Mouse (Mus musculus): Measurements from ENCODE around the gene Sept9.

Gene Sept9

GRCm38 (mm10) chr11:117345022-117345765 is 145.7 kb downstream of the Sept9 start:
- DNase-seq (ENCODE audit: low spot score), result no peak

- no peak for DNase-seq (ENCODE audit: low spot score)
Measured at GRCm38 (mm10) chr11:117347256-117347655, 147.8 kb downstream of the Sept9 start.

- no peak for DNase-seq (ENCODE audit: low spot score)
Measured at GRCm38 (mm10) chr11:117348429-117349103, 149.1 kb downstream of the Sept9 start.

- DNase-seq (ENCODE audit: low spot score), result no peak
Measured at GRCm38 (mm10) chr11:117349429-117350363, 150.2 kb downstream of the Sept9 start.

- DNase-seq (ENCODE audit: low spot score), result no peak
Measured at GRCm38 (mm10) chr11:117350462-117351222, 151.2 kb downstream of the Sept9 start.

- DNase-seq (ENCODE audit: low spot score), result no peak
Measured at GRCm38 (mm10) chr11:117353126-117353525, 153.7 kb downstream of the Sept9 start.

- DNase-seq (ENCODE audit: low spot score), result no peak
Measured at GRCm38 (mm10) chr11:117354107-117354506, 154.6 kb downstream of the Sept9 start.

GRCm38 (mm10) chr11:117356937-117357336 is 157.5 kb downstream of the Sept9 start:
- DNase-seq (ENCODE audit: low spot score), result no peak

- DNase-seq (ENCODE audit: low spot score), result peak; percentile 86
Measured at GRCm38 (mm10) chr11:117357916-117358639, 158.6 kb downstream of the Sept9 start.

- DNase-seq (ENCODE audit: low spot score), result no peak
Measured at GRCm38 (mm10) chr11:117359161-117359560, 159.7 kb downstream of the Sept9 start.

GRCm38 (mm10) chr11:117359870-117360269 is 160.4 kb downstream of the Sept9 start:
- no peak for DNase-seq (ENCODE audit: low spot score)

- no peak for DNase-seq (ENCODE audit: low spot score)
Measured at GRCm38 (mm10) chr11:117360561-117360960, 161.1 kb downstream of the Sept9 start.

- no peak for DNase-seq (ENCODE audit: low spot score)
Measured at GRCm38 (mm10) chr11:117362307-117362706, 162.8 kb downstream of the Sept9 start.

GRCm38 (mm10) chr11:117363918-117364317 is 164.5 kb downstream of the Sept9 start:
- no peak for DNase-seq (ENCODE audit: low spot score)

GRCm38 (mm10) chr11:117366426-117366825 is 167.0 kb downstream of the Sept9 start:
- no peak for DNase-seq (ENCODE audit: low spot score)

GRCm38 (mm10) chr11:117366861-117367357 is 167.4 kb downstream of the Sept9 start:
- no peak for DNase-seq (ENCODE audit: low spot score)

GRCm38 (mm10) chr11:117367937-117368336 is 168.5 kb downstream of the Sept9 start:
- DNase-seq (ENCODE audit: low spot score), result no peak

- no peak for DNase-seq (ENCODE audit: low spot score)
Measured at GRCm38 (mm10) chr11:117369347-117369746, 169.9 kb downstream of the Sept9 start.

GRCm38 (mm10) chr11:117370262-117370850 is 170.9 kb downstream of the Sept9 start:
- DNase-seq (ENCODE audit: low spot score), result no peak

GRCm38 (mm10) chr11:117372537-117372936 is 173.1 kb downstream of the Sept9 start:
- no peak for DNase-seq (ENCODE audit: low spot score)

Measured in urinary bladder, postnatal 10 days (tissue).